ENCODE assay signal across 16 mouse cellular contexts in the genomic region with DNA sequence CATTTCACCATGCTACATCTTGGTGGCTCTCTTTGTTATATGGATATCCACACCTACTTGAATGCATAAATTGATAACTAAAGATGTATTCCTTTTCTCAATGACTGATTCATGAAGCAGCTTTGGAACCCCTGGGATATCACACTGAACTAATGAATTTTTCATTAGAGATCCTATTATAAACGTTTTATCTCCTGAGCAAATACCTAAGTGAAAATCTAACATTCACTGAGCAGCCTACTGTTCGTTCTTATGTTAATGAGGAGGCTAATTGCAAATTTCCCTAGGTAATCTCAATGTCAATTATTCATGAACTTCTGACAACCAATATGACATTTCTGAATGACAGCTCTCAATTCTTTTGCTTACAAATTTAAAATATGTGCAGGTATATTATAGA.
"Had no signal": no experiment of that assay in that cellular context is flagged by ENCODE, and none has a peak within 500 bp of the region (broad histone marks: within the 10 kb centered on the region; RNA-seq: fewer than 3 reads in every experiment).

No protein-coding gene starts in this region.

- H3K27me3 ChIP-seq: limb, embryonic 13.5 days; liver, embryonic 13.5 days; neural tube, embryonic 13.5 days had no signal

- H3K4me2 ChIP-seq: limb, embryonic 13.5 days; liver, embryonic 13.5 days; neural tube, embryonic 13.5 days had no signal

- H3K4me1 ChIP-seq: liver, embryonic 13.5 days; neural tube, embryonic 13.5 days had no signal

- H3K4me3 ChIP-seq: layer of hippocampus, adult 2 months; limb, embryonic 10.5 days; limb, embryonic 13.5 days; liver, embryonic 13.5 days; myocyte; neural tube, embryonic 13.5 days had no signal

- DNase-seq: kidney, adult 2 months; kidney, postnatal 25 days; layer of hippocampus, adult 9-11 months; liver, embryonic 13.5 days; lung, adult 2 months; lung, postnatal 14 days; lung, postnatal 4 days; retina, postnatal 1 day; thymus, adult 18-20 months; thymus, postnatal 36 days had no signal

- H3K36me3 ChIP-seq: limb, embryonic 10.5 days; limb, embryonic 13.5 days; liver, embryonic 13.5 days; neural tube, embryonic 13.5 days had no signal

- H3K27ac ChIP-seq: kidney, postnatal 0 days; layer of hippocampus, adult 2 months; limb, embryonic 10.5 days; limb, embryonic 13.5 days; liver, embryonic 13.5 days; neural tube, embryonic 13.5 days had no signal

- H3K9me3 ChIP-seq: limb, embryonic 10.5 days; limb, embryonic 13.5 days; liver, embryonic 13.5 days; neural tube, embryonic 13.5 days had no signal

- H3K9ac ChIP-seq: limb, embryonic 13.5 days; liver, embryonic 13.5 days; neural tube, embryonic 13.5 days had no signal
